Mouse (Mus musculus) heart, postnatal 0 days (tissue): ENCODE results near the gene Gm43951.

Experiments
- CTCF ChIP-seq: IDR thresholded peaks from 2 replicates; pipeline ENCODE4 v1.5.1; 2016; ENCODE audit warnings: antibody characterized with exemption, control low read depth, low read depth
- EP300 ChIP-seq: IDR thresholded peaks from 2 replicates; pipeline ENCODE4 v1.6.1; 2016; ENCODE audit warnings: antibody characterized with exemption, low read depth

- TF ChIP-seq CTCF: no peak
- no peak for TF ChIP-seq EP300
Measured at GRCm38 (mm10) chr11:72174721-72175120, 31.9 kb downstream of the Gm43951 start.
